Mouse (Mus musculus): ENCODE data around the gene Nme9.

- TF ChIP-seq POLR2A (IDR thresholded peaks at IDR 0.05; ENCODE audit: extremely low read depth, insufficient read depth, low read length) = no peak
- no peak for TF ChIP-seq CTCF (IDR thresholded peaks at IDR 0.05; ENCODE audit: low read depth, low read length)
These were observed 18.8 kb upstream of the Nme9 start for GRCm38 (mm10) chr9:99432478-99432877.
